Mouse (Mus musculus) liver, embryonic 18 days (tissue): ENCODE measurements around the gene Artn. TPM values are rescaled to one million over a fixed set of nuclear protein-coding genes. Genes with fewer than 3 reads are reported as not detected.

Source experiments
- polyA plus RNA-seq: library from polyadenylated mRNA; depleted of rRNA; stranded (reverse); fragments of >200 nt; gene quantifications from 2 replicates; pipeline ENCODE4 v1.2.3, GENCODE M21; 2012; rRNA removed

Gene Artn
- polyA plus RNA-seq, result 0.19 and 0.26 TPM in 2 replicates

DNA sequence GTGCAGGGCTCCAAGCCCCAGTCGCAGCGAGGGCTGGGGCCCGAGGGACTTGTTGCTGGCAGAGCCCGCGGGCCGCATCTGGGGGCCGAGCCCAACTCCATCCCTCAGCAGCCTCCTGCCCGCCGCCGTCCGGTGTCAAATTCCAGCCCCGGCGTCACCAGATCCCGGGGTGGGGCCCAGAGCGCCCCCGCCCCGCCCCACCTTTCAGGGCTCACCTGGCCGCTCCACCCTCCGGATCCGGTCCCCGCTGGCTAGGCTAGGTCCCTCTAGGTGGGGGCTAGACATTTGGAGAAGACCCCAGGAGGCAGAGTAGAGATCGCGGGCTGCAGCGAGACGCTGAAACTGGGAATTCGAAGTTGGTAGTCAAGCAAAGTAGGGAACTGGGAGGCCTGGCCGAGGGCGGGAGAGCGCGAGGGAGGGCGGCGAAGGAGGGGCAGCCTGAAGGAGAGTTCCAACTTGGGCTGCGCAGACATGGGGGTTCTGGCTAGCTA, at the start of gene Artn:
Gene Artn (minus strand): TSS at position 373 of the 491 bp plus-strand sequence.

DNA sequence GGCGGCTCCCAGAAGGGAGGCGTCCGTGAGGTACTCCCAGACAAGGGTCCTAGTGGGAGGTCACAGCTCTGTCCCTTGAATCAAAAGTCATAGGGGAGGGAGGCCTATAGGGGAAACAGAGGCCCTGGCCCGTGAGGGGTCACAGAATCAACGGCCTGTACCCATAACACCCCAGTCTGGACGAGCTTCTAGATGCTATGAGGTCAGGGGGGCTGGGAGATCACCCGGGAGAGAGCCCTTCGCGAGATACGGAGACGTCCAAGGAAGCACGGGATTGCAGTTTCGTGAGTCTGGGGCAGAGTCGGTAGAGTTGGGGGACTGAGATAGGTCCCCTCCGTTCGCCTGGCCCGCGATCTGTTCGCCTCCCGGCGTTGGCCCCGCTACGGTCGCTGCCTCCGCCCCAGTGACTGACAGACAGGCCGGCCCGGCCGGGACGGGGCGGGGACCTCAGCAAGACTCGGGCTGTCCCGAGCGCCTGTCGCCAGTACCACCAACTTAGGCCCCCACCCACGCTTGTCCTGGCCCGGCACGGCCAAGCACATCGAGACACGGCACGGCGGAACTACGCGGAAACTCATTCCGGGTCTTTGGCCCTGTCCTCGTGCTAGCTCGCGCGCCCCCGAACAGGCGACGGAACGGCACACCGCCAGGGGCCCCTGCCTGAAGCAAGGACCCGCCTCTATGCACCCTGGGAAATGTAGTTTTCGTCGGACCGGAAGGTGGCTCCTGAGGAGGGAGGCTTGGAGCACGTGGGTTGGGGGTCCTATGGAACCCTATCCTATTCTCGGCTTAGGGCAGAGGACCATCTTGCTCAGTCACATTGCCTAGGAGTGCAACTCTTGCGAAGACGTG, 14.7 kb downstream of the Artn start, which contains the start of gene Ipo13:
Gene Ipo13 (minus strand): TSS at position 409 of the 852 bp plus-strand sequence.

DNA sequence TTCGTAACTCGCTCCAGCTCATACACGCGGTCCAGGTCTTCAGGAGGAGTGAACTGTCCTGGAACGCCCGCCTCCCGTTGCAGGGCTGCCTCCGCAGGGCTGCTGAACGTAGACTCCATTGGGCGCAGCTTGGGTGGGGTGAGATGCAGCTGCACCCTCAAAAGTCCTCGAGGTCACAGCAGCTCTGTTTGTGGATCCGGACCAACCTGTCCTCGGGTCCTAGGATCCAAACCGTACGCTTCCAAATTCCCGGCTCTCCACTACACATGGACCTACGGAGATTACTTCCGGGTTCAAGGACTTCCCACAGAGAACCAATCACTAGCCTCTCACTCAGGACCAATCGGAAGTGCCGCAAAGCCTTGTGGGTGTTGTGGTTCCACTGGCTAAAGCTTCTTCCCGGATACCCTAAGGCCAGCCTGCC, 37.8 kb downstream of the Artn start, which contains the start of gene Dph2:
Gene Dph2 (minus strand): TSS at position 295 of the 424 bp plus-strand sequence.

DNA sequence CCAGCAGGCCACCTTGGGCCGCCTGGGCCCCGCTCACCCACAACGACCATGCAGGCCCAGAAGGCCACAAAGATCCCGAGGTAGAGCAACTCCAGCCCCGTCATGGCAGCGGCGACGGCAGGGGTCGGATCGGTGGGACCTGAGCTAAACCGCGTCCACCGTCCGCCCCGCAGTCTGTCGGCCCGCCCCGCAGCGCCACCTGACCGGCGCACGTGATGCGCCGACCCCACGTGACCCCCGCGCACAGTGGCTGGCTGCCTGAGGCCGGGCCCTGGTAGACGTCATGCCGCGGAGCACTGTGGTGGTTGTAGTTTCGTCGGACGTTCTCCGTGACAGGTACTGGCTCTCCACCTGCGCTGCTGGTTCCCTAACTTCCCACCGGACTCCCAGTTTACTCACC, 42.4 kb downstream of the Artn start, which contains the start of gene Atp6v0b:
Gene Atp6v0b (minus strand): TSS at position 201 of the 400 bp plus-strand sequence.

DNA sequence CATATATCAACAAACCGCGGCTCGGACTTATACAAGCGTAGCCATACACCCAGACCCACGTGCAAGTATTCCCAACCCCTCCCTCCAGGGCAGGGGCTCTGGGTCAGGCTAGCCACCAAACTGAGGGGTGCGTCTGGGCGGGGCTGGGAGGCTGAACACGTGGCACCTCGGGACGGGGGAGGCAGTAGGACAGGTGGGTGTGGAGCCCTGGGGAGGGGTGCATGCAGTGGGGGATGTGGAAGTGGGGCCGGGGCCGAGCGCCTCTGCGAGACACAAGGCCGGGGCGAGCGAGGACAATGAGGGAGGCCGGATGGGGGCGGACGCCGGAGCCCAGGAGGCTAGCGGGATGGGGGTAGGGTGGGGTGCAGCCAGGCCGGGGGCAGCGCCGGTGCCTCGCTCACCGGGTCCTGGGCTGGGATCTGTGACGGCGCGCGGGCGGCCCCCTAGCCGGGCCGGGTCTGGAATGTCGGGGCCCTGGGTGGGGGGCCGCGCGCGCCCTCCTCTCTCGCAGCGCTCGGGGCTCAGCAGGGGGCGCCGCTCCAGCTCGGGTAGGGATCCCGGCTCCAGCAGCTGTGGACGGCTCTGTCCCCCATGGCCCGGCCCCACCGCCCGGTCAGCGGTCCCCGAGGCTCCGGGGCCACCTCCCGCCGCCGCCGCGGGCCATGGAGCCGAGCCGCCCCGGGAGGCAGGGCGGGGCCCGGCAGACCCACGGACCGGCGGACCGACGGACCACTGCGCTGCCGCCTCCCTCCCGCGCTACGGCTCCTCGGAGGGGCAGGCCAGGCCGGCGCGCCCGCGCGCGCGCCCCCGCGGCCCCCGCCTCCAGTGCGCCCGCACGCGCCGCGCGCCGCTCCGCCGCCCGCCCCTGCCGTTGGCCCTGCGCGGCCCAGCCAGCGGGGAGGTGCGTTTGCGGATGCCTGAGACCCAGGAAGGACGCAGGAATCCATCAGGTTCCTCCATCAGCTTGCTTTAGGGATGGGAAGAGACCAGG, 46.6 kb downstream of the Artn start, which contains the start of gene B4galt2:
Gene B4galt2 (minus strand): TSS at position 787 of the 991 bp plus-strand sequence.

Other genes with a start within 250 kb of the Artn start
- gene Dmap1, start 247.5 kb downstream of the Artn start, polyA plus RNA-seq, result 11.5 and 12.7 TPM in 2 replicates
- gene Gm12845, start 205.4 kb downstream of the Artn start, polyA plus RNA-seq, result not detected in 2 replicates
- gene Klf17, start 164.1 kb downstream of the Artn start, polyA plus RNA-seq, result not detected in 2 replicates
- 19.6 and 22.8 TPM in 2 replicates for gene Slc6a9, start 95.3 kb downstream of the Artn start, polyA plus RNA-seq
- gene Ccdc24, start 57.2 kb downstream of the Artn start, polyA plus RNA-seq, result 0.30 TPM in 2 replicates
- gene B4galt2, start 46.3 kb downstream of the Artn start, polyA plus RNA-seq, result 1.7 and 1.9 TPM in 2 replicates
- 134 and 138 TPM in 2 replicates for gene Atp6v0b, start 42.4 kb downstream of the Artn start, polyA plus RNA-seq
- gene Dph2, start 37.7 kb downstream of the Artn start, polyA plus RNA-seq, result 4.9 and 5.1 TPM in 2 replicates
- 9.6 and 10.0 TPM in 2 replicates for gene Ipo13, start 14.8 kb downstream of the Artn start, polyA plus RNA-seq
- gene St3gal3, start 205.2 kb upstream of the Artn start, polyA plus RNA-seq, result 8.7 and 9.6 TPM in 2 replicates